Mouse (Mus musculus) MEL (cell line): ENCODE measurements at regions not wholly inside any gene's neighbourhood (a gene's known extent, or its start where the extent isn't known, plus 50 kb on each side); places are given as distances from the start of the nearest gene placed in this dataset.

Source experiments
- DNase-seq: peaks from one replicate; pipeline ENCODE4 v3.0.0; 2011; ENCODE audit warnings: low read depth, low spot score
- H3K27ac ChIP-seq: 2 replicates; pipeline ENCODE4 v1.5.1; 2012; ENCODE audit warnings: low read depth, mild to moderate bottlenecking, control low read depth, low read length, moderate library complexity; ENCODE audit not compliant: control insufficient read depth
- H3K27me3 ChIP-seq, 2 experiments: fragments of 150-350 bp in 1 of 2; sonication (generic) in 1 of 2; 2 replicates each; pipeline ENCODE4 v1.6.1; 2012; ENCODE audit warnings: low read length in 2 of 2, mild to moderate bottlenecking in 2 of 2, improper control_type of control experiment in 1 of 2, moderate library complexity in 1 of 2; ENCODE audit not compliant: insufficient read depth in 2 of 2, control insufficient read depth in 1 of 2
- H3K36me3 ChIP-seq, 2 experiments: 2 replicates each; pipeline ENCODE4 v1.6.1; 2012 to 2014; ENCODE audit warnings: low read length in 2 of 2, improper control_type of control experiment in 1 of 2, inconsistent platforms in 1 of 2, mild to moderate bottlenecking in 1 of 2; ENCODE audit not compliant: insufficient read depth in 2 of 2, control insufficient read depth in 1 of 2
- H3K4me1 ChIP-seq, 2 experiments: fragments of 150-350 bp in 1 of 2; sonication (generic) in 1 of 2; 2 replicates each; pipeline ENCODE4 v1.6.1; 2012; ENCODE audit warnings: low read length in 2 of 2, improper control_type of control experiment in 1 of 2, mild to moderate bottlenecking in 1 of 2; ENCODE audit not compliant: insufficient read depth in 2 of 2, control insufficient read depth in 1 of 2
- H3K4me3 ChIP-seq, 2 experiments: fragments of 150-350 bp in 1 of 2; sonication (generic) in 1 of 2; 2 replicates each; pipeline ENCODE4 v1.5.1; 2012; ENCODE audit warnings: low read depth in 2 of 2, low read length in 2 of 2, mild to moderate bottlenecking in 2 of 2, moderate library complexity in 2 of 2, control low read depth in 1 of 2, improper control_type of control experiment in 1 of 2; ENCODE audit not compliant: control insufficient read depth in 1 of 2, insufficient read depth in 1 of 2
- H3K79me2 ChIP-seq: 2 replicates; pipeline ENCODE4 v1.6.1; 2012; ENCODE audit warnings: mild to moderate bottlenecking, low read length, moderate library complexity; ENCODE audit not compliant: control insufficient read depth, poor library complexity, insufficient read depth
- H3K9ac ChIP-seq: 2 replicates; pipeline ENCODE4 v1.6.1; 2012; ENCODE audit warnings: low read depth, mild to moderate bottlenecking, control low read depth, low read length, moderate library complexity; ENCODE audit not compliant: control insufficient read depth, poor library complexity, severe bottlenecking
- H3K9me3 ChIP-seq: fragments of 150-350 bp; sonication (generic); replicated peaks from 2 replicates; pipeline ENCODE4 v1.6.1; 2012; ENCODE audit warnings: mild to moderate bottlenecking, low read length, improper control_type of control experiment, moderate library complexity; ENCODE audit not compliant: insufficient read depth
- CHD1 ChIP-seq: IDR thresholded peaks from 2 replicates; pipeline ENCODE4 v1.6.1; 2012; ENCODE audit warnings: low read depth, mild to moderate bottlenecking, inconsistent platforms, low read length, improper control_type of control experiment
- E2F4 ChIP-seq: IDR thresholded peaks from 2 replicates; pipeline ENCODE4 v1.6.1; 2011; ENCODE audit warnings: low read depth, low read length, improper control_type of control experiment, borderline replicate concordance
- EP300 ChIP-seq, 2 experiments: IDR thresholded peaks; 2 replicates each; pipeline ENCODE4 v1.6.1; 2011; ENCODE audit warnings: improper control_type of control experiment in 2 of 2, low read length in 2 of 2, low read depth in 1 of 2, mild to moderate bottlenecking in 1 of 2
- ETS1 ChIP-seq: IDR thresholded peaks from 2 replicates; pipeline ENCODE4 v1.6.1; 2012; ENCODE audit warnings: low read depth, mild to moderate bottlenecking, inconsistent platforms, low read length, improper control_type of control experiment, moderate library complexity
- GABPA ChIP-seq: IDR thresholded peaks from 2 replicates; pipeline ENCODE4 v1.6.1; 2012; ENCODE audit warnings: low read depth, mild to moderate bottlenecking, inconsistent platforms, low read length, improper control_type of control experiment, moderate library complexity
- KAT2A ChIP-seq: conservative IDR thresholded peaks from 2 replicates; pipeline ENCODE4 v1.6.1; 2012; ENCODE audit warnings: low read depth, low read length, improper control_type of control experiment, inconsistent platforms
- MAFK ChIP-seq: IDR thresholded peaks from 2 replicates; pipeline ENCODE4 v1.6.1; 2011; ENCODE audit warnings: low read depth, mild to moderate bottlenecking, low read length, improper control_type of control experiment, borderline replicate concordance
- MXI1 ChIP-seq: IDR thresholded peaks from 2 replicates; pipeline ENCODE4 v1.6.1; 2011; ENCODE audit warnings: mild to moderate bottlenecking, low read depth, low read length, improper control_type of control experiment
- MYB ChIP-seq: IDR thresholded peaks from 2 replicates; pipeline ENCODE4 v1.6.1; 2011; ENCODE audit warnings: mild to moderate bottlenecking, low read depth, low read length, improper control_type of control experiment
- MYC ChIP-seq: IDR thresholded peaks from 2 replicates; pipeline ENCODE4 v1.6.1; 2011; ENCODE audit warnings: low read depth, mild to moderate bottlenecking, low read length, improper control_type of control experiment, moderate library complexity
- NRF1 ChIP-seq: IDR thresholded peaks from 2 replicates; pipeline ENCODE4 v1.6.1; 2014; ENCODE audit warnings: low read depth, mild to moderate bottlenecking, inconsistent platforms, low read length, improper control_type of control experiment, moderate library complexity; ENCODE audit not compliant: poor library complexity, insufficient read depth, severe bottlenecking
- POLR2AphosphoS2 ChIP-seq: IDR thresholded peaks from 2 replicates; pipeline ENCODE4 v1.6.1; 2011; ENCODE audit warnings: low read length, improper control_type of control experiment
- SMC3 ChIP-seq: IDR thresholded peaks from 2 replicates; pipeline ENCODE4 v1.6.1; 2011; ENCODE audit warnings: low read depth, low read length, improper control_type of control experiment
- TBP ChIP-seq: IDR thresholded peaks from 2 replicates; pipeline ENCODE4 v1.8.0; 2011; ENCODE audit warnings: low read depth, low read length, improper control_type of control experiment
- TCF12 ChIP-seq: IDR thresholded peaks from 2 replicates; pipeline ENCODE4 v1.6.1; 2014; ENCODE audit warnings: low read depth, mild to moderate bottlenecking, inconsistent platforms, low read length, improper control_type of control experiment, moderate library complexity
- ZKSCAN1 ChIP-seq: IDR thresholded peaks from 2 replicates; pipeline ENCODE4 v1.6.1; 2012; ENCODE audit warnings: low read depth, mild to moderate bottlenecking, inconsistent platforms, low read length, improper control_type of control experiment, moderate library complexity

DNA sequence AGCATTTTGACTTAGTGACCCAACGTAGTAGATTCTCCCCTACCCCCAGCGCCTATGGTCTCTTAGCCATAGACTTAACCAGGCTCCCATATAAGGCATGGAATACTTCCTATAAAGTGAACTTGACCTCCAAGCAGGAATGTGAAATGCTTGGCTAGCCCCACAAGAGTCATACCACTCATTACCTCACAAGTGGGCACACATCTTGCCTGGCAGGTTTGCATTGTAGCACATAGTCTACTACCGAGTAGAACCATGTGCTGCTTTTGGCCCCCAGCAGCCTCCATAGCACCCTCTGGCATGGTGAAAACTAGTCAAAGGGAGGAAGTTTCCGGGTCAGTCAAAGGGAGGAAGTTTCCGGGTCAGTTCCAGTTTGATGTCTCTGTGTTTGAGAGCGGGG, 385.5 kb downstream of the Vps13c start:
- TF ChIP-seq POLR2AphosphoS2 (no peak), TCF12 (no peak), ZKSCAN1 (no peak)
- Histone ChIP-seq H3K9me3 (no peaks in the 10 kb centered on the region), H3K27me3 (no peaks in the 10 kb centered on the region), H3K36me3 (no peaks in the 10 kb centered on the region), H3K4me3 (no peak overlapping the region), H3K9ac (no peak overlapping the region), H3K4me1 (no peaks in the 10 kb centered on the region), H3K27ac (no peak overlapping the region), H3K79me2 (no peaks in the 10 kb centered on the region)
- DNase-seq: no peak

DNA sequence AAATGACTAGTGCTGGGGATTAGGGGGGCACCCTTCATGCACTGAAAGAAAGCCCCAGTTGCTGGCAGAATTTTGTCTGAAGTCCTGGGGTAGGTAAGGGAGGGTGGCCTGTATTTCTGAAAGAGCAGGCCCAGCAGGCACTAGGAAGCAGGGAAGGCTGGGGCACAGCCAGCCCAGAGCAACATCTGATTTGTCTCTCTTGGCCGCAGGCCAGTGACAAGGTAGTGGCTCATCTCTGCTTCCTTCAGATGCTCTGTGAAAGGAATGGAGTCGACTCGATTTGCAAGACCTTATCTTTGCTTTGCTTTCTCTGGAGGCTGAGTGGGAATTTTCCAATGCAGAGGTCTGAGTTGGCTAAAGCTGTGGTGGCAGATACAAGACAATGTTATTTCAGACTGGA, 390.9 kb downstream of the Vps13c start:
- no peak overlapping the region for H3K4me3 ChIP-seq
- H3K36me3 ChIP-seq: no peaks in the 10 kb centered on the region
- H3K4me1 ChIP-seq: no peaks in the 10 kb centered on the region
- H3K27ac ChIP-seq: no peak overlapping the region
- no peak for TF ChIP-seq MXI1
- no peak for TF ChIP-seq SMC3
- TF ChIP-seq POLR2AphosphoS2: no peak
- TF ChIP-seq MYB: no peak
- H3K79me2 ChIP-seq: no peaks in the 10 kb centered on the region
- DNase-seq: no peak
- H3K9me3 ChIP-seq: no peaks in the 10 kb centered on the region
- no peaks in the 10 kb centered on the region for H3K27me3 ChIP-seq
- no peak overlapping the region for H3K9ac ChIP-seq

DNA sequence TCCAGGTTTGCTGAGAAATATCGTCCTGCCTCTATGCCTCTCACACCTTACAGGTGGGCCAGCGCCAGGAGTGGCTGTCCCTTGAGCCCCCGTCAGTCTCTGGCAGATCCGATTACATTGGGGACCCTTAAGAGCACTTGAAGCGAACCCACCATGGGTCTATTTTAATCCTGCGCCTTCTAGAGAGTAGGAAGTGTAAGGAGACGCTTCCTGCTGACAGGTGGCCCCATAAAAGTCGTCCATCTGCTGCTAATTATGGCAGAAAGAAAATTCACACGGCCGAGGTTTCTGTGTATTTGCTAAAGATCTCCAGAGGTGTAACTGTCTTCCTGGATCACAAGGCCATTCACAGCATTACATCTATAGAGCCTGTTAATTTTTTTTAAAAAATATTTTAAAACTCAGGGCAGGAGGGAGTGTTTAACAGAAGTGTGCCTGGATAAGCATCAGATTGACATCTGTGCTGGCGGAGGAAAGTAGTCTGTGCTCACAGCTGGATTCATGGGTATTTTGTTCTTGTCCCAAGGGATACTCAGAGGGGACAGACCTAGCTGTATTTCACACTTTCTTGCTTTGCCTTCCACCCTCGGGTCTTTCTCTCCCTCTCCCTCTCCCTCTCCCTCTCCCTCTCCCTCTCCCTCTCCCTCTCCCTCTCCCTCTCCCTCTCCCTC, 394.9 kb downstream of the Vps13c start:
- no peaks in the 10 kb centered on the region for H3K9me3 ChIP-seq
- no peak overlapping the region for H3K4me3 ChIP-seq
- no peak overlapping the region for H3K27ac ChIP-seq
- H3K36me3 ChIP-seq: no peaks in the 10 kb centered on the region
- H3K4me1 ChIP-seq: no peaks in the 10 kb centered on the region
- H3K79me2 ChIP-seq: no peaks in the 10 kb centered on the region
- no peak for DNase-seq
- no peaks in the 10 kb centered on the region for H3K27me3 ChIP-seq
- no peak overlapping the region for H3K9ac ChIP-seq
- no peak for TF ChIP-seq E2F4
- TF ChIP-seq MYC: no peak
- no peak for TF ChIP-seq EP300 (IDR thresholded peaks at IDR 0.05; ENCODE audit: low read depth in 1 of 2, low read length in 2 of 2)
- no peak for TF ChIP-seq GABPA
- no peak for TF ChIP-seq TBP
- no peak for TF ChIP-seq MAFK
- TF ChIP-seq CHD1: no peak
- no peak for TF ChIP-seq KAT2A
- no peak for TF ChIP-seq NRF1
- TF ChIP-seq ETS1: no peak
- TF ChIP-seq TCF12: no peak
